Mouse (Mus musculus): Measurements from ENCODE around the gene Ptger3.

DNA sequence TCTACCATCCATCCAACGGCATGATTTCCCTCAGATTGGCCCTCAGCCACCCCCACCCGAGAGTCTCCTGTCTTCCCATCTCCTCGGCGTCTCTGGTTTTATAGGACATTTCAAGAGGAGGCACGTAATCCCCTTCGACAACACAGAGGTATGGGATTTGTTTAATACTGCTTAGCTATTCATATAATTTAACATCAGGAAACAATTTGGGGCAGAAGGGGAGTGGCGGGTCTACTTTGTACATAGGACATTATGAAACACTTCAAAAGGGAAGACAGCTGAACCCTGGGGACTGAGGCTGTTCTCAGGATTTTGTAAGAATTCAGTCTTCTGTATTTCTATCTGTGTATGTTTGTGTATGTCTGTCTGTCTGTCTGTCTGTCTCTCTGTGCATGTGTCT lies 94.9 kb downstream of the Ptger3 start:
- TF ChIP-seq POLR2A (IDR thresholded peaks at IDR 0.05; ENCODE audit: low read depth, low read length) = no peak
- no peak for TF ChIP-seq CTCF (conservative IDR thresholded peaks at IDR 0.05; ENCODE audit: insufficient read depth, insufficient read length, low read depth, low read length)

Data from kidney, adult 2 months (tissue).